Mouse (Mus musculus): ENCODE data around the gene Slain1. TPM values are rescaled to one million over a fixed set of nuclear protein-coding genes. Genes with fewer than 3 reads are reported as not detected.

Gene Slain1
- polyA plus RNA-seq, 1 experiment from 2014 or later = 5.6 TPM

DNA sequence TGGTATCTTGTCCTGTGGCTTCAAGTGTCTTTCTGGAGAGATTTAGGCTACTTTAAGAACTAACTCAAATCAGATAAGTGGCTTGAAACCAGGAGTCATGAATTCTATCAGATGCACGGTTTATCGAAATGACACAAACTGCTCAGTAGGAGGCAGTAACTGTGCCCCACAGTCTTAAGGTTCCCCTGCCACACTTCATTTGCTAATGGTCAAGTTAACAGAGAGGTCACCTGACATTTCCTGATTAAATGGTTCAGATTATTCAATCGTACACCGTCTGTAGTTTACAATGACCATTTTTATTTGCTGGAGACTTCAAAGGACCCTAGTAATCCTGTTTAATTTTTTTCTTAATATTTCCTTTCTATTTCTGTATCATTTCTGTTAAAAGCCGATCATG, 68.4 kb downstream of the Slain1 start:
- Histone ChIP-seq H3K4me1 (ENCODE audit: control insufficient read depth, insufficient read depth, low read length) (no peaks in the 10 kb centered on the region), H3K9ac (replicated peaks; ENCODE audit: low read length) (no peak overlapping the region), H3K36me3 (replicated peaks; ENCODE audit: control insufficient read depth, insufficient read depth, low read depth, low read length) (no peaks in the 10 kb centered on the region), H3K27me3 (ENCODE audit: control insufficient read depth, insufficient read depth, low read length) (no peaks in the 10 kb centered on the region), H3K27ac (replicated peaks; ENCODE audit: low read depth, low read length) (no peak overlapping the region), H3K4me2 (ENCODE audit: low read depth, low read length) (no peak overlapping the region), H3K9me3 (replicated peaks; ENCODE audit: control insufficient read depth, low read length) (no peaks in the 10 kb centered on the region), H3K4me3 (ENCODE audit: low read depth, low read length) (no peak overlapping the region)
- ATAC-seq (replicated peaks; ENCODE audit: insufficient number of reproducible peaks, low FRiP score, low TSS enrichment, low read depth) (no peak), DNase-seq (ENCODE audit: low spot score) (no peak)
- 42% methylated on average over 5 of the region's 5 CpGs for WGBS

DNA sequence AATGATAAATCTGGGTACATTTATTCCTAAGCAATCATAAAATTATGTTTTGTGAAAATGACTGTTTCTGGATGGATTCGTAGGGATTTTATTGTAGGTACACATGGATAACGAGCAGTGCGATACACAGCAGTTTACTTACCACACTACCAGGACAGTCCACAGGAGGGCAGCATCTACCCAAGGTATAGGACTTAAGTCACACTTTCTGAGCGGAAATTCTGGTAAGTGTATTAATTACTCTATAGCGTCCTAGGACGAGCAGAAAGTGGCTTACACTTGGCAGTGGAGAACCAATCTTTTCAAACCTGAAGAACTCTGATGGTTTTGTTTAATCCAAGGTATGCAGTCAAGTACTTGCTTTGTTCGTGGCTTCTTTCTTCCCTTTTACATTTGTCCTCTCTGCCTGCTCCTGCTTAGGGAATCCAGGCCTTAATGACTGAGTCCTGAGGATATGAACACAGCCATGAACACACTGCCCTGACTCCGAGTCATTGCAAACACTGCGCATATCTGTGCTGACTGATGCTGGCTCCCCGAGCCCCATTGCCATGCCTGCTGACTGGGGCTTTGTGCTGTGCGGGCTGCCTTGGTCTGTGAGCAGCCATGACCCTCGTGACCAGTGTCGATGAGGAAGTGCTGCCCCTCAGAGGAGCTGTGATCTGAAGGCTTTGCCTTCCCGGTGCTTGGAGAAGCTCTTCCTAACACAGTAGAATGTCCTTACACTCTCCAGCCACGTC, 69.0 kb downstream of the Slain1 start:
- peak; percentile 63 for ATAC-seq (replicated peaks; ENCODE audit: insufficient number of reproducible peaks, low FRiP score, low TSS enrichment, low read depth)
- 0 out of 2 replicates have a peak overlapping the region, but pooled peaks have one; percentile 5 for H3K4me3 ChIP-seq (ENCODE audit: low read depth, low read length)

DNA sequence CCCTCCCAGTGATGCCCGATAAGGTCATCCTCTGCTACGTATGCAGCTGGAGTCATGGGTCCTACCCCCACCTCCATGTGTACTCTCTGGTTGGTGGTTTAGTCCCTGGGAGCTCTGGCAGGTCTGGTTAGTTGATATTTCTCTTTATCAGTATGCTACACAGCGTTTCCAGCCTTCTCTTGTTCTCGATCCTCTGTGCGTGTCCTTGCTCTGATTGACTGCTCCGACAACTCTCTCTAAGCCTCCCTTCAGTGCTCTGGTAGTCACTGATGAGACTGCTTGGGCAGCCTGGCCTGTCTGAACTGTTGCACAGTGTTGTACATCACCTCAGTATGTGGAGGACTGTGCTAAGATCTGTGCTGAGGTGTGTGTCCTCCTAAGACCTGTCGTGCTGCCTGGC, 70.1 kb downstream of the Slain1 start:
- no peaks in the 10 kb centered on the region for H3K36me3 ChIP-seq (replicated peaks; ENCODE audit: control insufficient read depth, insufficient read depth, low read depth, low read length)
- H3K27me3 ChIP-seq (ENCODE audit: control insufficient read depth, insufficient read depth, low read length) = no peaks in the 10 kb centered on the region
- H3K27ac ChIP-seq (replicated peaks; ENCODE audit: low read depth, low read length) = no peak overlapping the region
- no peak overlapping the region for H3K4me3 ChIP-seq (ENCODE audit: low read depth, low read length)
- DNase-seq (ENCODE audit: low spot score) (no peak), ATAC-seq (replicated peaks; ENCODE audit: insufficient number of reproducible peaks, low FRiP score, low TSS enrichment, low read depth) (peak; percentile 57; the same call in 1 of the 2 replicates)
- H3K9ac ChIP-seq (replicated peaks; ENCODE audit: low read length) = no peak overlapping the region
- no peak overlapping the region for H3K4me2 ChIP-seq (ENCODE audit: low read depth, low read length)
- 77% methylated on average over 7 of the region's 7 CpGs for WGBS
- H3K9me3 ChIP-seq (replicated peaks; ENCODE audit: control insufficient read depth, low read length) = no peaks in the 10 kb centered on the region
- H3K4me1 ChIP-seq (ENCODE audit: control insufficient read depth, insufficient read depth, low read length) = no peaks in the 10 kb centered on the region

More for the DNA sequence above, 69.0 kb downstream of the Slain1 start:
- Histone ChIP-seq H3K9ac (replicated peaks; ENCODE audit: low read length) (peak overlapping the region; percentile 54), H3K36me3 (replicated peaks; ENCODE audit: control insufficient read depth, insufficient read depth, low read depth, low read length) (no peaks in the 10 kb centered on the region), H3K4me2 (ENCODE audit: low read depth, low read length) (peak overlapping the region; percentile 32), H3K27ac (replicated peaks; ENCODE audit: low read depth, low read length) (no peak overlapping the region), H3K9me3 (replicated peaks; ENCODE audit: control insufficient read depth, low read length) (no peaks in the 10 kb centered on the region), H3K4me1 (ENCODE audit: control insufficient read depth, insufficient read depth, low read length) (no peaks in the 10 kb centered on the region), H3K27me3 (ENCODE audit: control insufficient read depth, insufficient read depth, low read length) (no peaks in the 10 kb centered on the region)
- 15% methylated on average over 15 of the region's 15 CpGs for WGBS
- peak; percentile 96 for DNase-seq (ENCODE audit: low spot score)

DNA sequence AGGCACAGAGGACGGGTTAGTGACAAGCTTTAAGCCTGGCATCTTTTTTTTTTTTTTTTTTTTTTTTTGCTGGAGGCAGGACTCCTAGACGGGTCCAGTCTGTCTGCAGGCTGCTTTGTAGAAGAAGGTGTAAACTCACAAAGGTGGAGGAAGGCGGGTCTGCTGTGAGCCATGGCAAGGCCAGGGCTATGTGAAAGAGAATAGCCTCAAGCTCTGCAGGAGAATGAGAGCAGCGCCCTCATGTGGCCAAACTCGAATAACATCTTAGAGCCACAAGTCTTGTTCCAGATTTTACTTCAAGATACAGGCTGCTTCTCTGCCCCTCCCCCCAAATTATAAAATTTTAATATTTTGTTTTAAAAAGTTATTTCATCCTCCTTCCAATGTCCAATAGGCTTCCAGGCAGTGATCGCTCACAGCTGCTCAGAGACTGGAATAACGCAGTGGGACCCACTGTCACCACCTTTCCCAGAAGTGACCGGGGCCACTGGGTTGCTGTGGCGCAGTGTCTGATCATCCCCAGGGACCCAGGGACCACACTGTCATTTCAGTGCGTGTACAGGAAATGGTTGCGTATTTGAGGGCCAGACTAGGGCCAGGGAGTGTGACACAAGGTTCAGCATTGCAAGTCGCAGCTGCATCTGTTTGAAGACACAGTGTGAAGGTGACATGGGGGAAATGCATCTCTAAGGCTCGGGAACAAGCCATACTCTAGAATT, 70.8 kb downstream of the Slain1 start:
- WGBS = 57% methylated on average over 13 of the region's 13 CpGs
- ATAC-seq (replicated peaks; ENCODE audit: insufficient number of reproducible peaks, low FRiP score, low TSS enrichment, low read depth) = peak; percentile 26; the same call in 1 of the 2 replicates
- peak; percentile 82 for DNase-seq (ENCODE audit: low spot score)
- no peaks in the 10 kb centered on the region for H3K36me3 ChIP-seq (replicated peaks; ENCODE audit: control insufficient read depth, insufficient read depth, low read depth, low read length)
- H3K4me3 ChIP-seq (ENCODE audit: low read depth, low read length) = no peak overlapping the region
- no peaks in the 10 kb centered on the region for H3K27me3 ChIP-seq (ENCODE audit: control insufficient read depth, insufficient read depth, low read length)
- H3K9me3 ChIP-seq (replicated peaks; ENCODE audit: control insufficient read depth, low read length) = no peaks in the 10 kb centered on the region
- no peak overlapping the region for H3K4me2 ChIP-seq (ENCODE audit: low read depth, low read length)
- H3K27ac ChIP-seq (replicated peaks; ENCODE audit: low read depth, low read length) = no peak overlapping the region
- no peaks in the 10 kb centered on the region for H3K4me1 ChIP-seq (ENCODE audit: control insufficient read depth, insufficient read depth, low read length)
- no peak overlapping the region for H3K9ac ChIP-seq (replicated peaks; ENCODE audit: low read length)

DNA sequence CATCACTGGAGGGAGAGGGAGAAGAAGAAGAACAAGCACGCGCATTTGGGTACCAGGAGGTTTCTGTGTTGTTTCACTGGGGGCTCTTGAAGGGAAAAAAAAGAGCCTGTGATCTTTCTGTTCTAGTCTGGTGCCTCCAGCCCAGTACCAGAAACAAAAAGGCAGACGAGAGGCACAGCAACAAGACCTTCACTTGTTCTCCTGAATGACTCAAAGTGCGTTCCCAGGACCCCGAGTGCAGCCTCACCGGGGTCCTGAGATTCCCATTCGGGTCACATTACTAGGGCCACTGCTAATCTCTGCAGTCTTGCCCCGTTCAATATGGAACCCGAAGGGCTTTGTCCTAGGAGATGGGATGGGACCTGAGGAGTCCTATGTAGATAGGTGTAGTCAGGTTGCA, 73.3 kb downstream of the Slain1 start:
- Histone ChIP-seq H3K27me3 (ENCODE audit: control insufficient read depth, insufficient read depth, low read length) (no peaks in the 10 kb centered on the region), H3K36me3 (replicated peaks; ENCODE audit: control insufficient read depth, insufficient read depth, low read depth, low read length) (no peaks in the 10 kb centered on the region), H3K4me3 (ENCODE audit: low read depth, low read length) (no peak overlapping the region), H3K9me3 (replicated peaks; ENCODE audit: control insufficient read depth, low read length) (no peaks in the 10 kb centered on the region), H3K27ac (replicated peaks; ENCODE audit: low read depth, low read length) (no peak overlapping the region), H3K4me2 (ENCODE audit: low read depth, low read length) (no peak overlapping the region), H3K4me1 (ENCODE audit: control insufficient read depth, insufficient read depth, low read length) (no peaks in the 10 kb centered on the region), H3K9ac (replicated peaks; ENCODE audit: low read length) (no peak overlapping the region)
- no peak for ATAC-seq (replicated peaks; ENCODE audit: insufficient number of reproducible peaks, low FRiP score, low TSS enrichment, low read depth)
- WGBS = 82% methylated on average over 9 of the region's 9 CpGs
- no peak for DNase-seq (ENCODE audit: low spot score)

DNA sequence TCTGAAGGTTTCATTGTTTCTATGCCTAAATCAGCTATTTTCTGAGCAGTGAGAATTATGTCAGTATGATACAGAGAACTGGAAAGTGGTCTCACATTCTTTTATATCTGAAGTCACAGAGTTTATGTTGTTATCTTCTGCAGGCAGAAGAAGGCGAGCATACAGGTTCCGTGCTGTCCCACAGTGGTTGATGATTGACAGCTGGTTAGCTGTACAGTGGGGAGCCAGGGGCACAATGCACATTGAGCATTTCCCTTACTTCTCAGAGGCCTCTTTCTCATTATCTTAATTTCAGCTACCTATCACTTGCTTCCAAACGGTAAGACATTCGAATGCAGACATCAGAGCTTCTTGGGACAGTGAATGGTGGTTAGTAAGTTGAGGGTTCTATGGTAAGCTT, 73.8 kb downstream of the Slain1 start:
- H3K4me2 ChIP-seq (ENCODE audit: low read depth, low read length) = no peak overlapping the region
- H3K4me3 ChIP-seq (ENCODE audit: low read depth, low read length) = no peak overlapping the region
- no peaks in the 10 kb centered on the region for H3K36me3 ChIP-seq (replicated peaks; ENCODE audit: control insufficient read depth, insufficient read depth, low read depth, low read length)
- H3K4me1 ChIP-seq (ENCODE audit: control insufficient read depth, insufficient read depth, low read length) = no peaks in the 10 kb centered on the region
- no peak overlapping the region for H3K27ac ChIP-seq (replicated peaks; ENCODE audit: low read depth, low read length)
- WGBS = 80% methylated on average over 4 of the region's 4 CpGs
- no peak overlapping the region for H3K9ac ChIP-seq (replicated peaks; ENCODE audit: low read length)
- ATAC-seq (replicated peaks; ENCODE audit: insufficient number of reproducible peaks, low FRiP score, low TSS enrichment, low read depth) (no peak), DNase-seq (ENCODE audit: low spot score) (no peak)
- H3K9me3 ChIP-seq (replicated peaks; ENCODE audit: control insufficient read depth, low read length) = no peaks in the 10 kb centered on the region
- no peaks in the 10 kb centered on the region for H3K27me3 ChIP-seq (ENCODE audit: control insufficient read depth, insufficient read depth, low read length)

DNA sequence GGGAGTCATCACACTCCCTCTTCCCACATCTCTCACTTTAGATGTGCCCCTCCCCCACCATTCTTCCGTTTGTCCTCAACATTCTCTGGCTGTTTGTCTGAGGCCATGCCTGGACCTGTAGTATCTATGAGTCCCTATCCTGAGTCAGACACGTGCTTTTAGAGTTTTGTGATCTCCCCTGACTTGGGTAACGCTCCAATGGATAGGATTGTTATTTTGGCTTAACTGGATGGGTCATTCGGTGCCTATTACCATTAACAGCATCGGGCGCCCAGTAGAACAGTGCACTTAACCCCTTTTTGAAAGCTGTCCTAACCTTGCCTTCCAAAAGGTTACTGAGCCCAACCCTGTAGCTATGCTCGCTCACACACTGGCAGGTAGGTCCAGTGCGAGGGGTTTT, 78.5 kb downstream of the Slain1 start:
- no peaks in the 10 kb centered on the region for H3K27me3 ChIP-seq (ENCODE audit: control insufficient read depth, insufficient read depth, low read length)
- no peaks in the 10 kb centered on the region for H3K4me1 ChIP-seq (ENCODE audit: control insufficient read depth, insufficient read depth, low read length)
- WGBS = 83% methylated on average over 8 of the region's 8 CpGs
- ATAC-seq (replicated peaks; ENCODE audit: insufficient number of reproducible peaks, low FRiP score, low TSS enrichment, low read depth) (no peak), DNase-seq (ENCODE audit: low spot score) (no peak)
- H3K9me3 ChIP-seq (replicated peaks; ENCODE audit: control insufficient read depth, low read length) = no peaks in the 10 kb centered on the region
- no peak overlapping the region for H3K27ac ChIP-seq (replicated peaks; ENCODE audit: low read depth, low read length)
- no peaks in the 10 kb centered on the region for H3K36me3 ChIP-seq (replicated peaks; ENCODE audit: control insufficient read depth, insufficient read depth, low read depth, low read length)
- no peak overlapping the region for H3K9ac ChIP-seq (replicated peaks; ENCODE audit: low read length)
- no peak overlapping the region for H3K4me3 ChIP-seq (ENCODE audit: low read depth, low read length)
- no peak overlapping the region for H3K4me2 ChIP-seq (ENCODE audit: low read depth, low read length)

Data from embryonic facial prominence, embryonic 11.5 days (tissue).